Mouse (Mus musculus): Measurements from ENCODE around the gene Slc51b. TPM values are rescaled to one million over a fixed set of nuclear protein-coding genes. Genes with fewer than 3 reads are reported as not detected.
A peak's percentile ranks its signal among the peaks of the same experiment; 100 is the strongest.

The Slc51b gene
- polyA plus RNA-seq, 1 experiment = not detected

- Histone ChIP-seq H3ac (ENCODE audit: control insufficient read depth, insufficient read length, low read depth) (no peak overlapping the region), H3K27me3 (ENCODE audit: control insufficient read depth, insufficient read depth, insufficient read length) (no peaks in the 10 kb centered on the region), H3K36me3 (ENCODE audit: control insufficient read depth, insufficient read depth) (peaks cover 14% of the 10 kb centered on the region), H3K4me3 (ENCODE audit: insufficient read depth, poor library complexity, severe bottlenecking) (no peak overlapping the region), H3K79me2 (ENCODE audit: control insufficient read depth, insufficient read depth) (no peaks in the 10 kb centered on the region), H3K79me3 (ENCODE audit: low read depth) (no peaks in the 10 kb centered on the region)
- TF ChIP-seq FOSL1 (IDR thresholded peaks at IDR 0.05; ENCODE audit: insufficient read depth, low read length, poor library complexity, severe bottlenecking) (no peak), CEBPB (IDR thresholded peaks at IDR 0.05; ENCODE audit: low read depth) (no peak), CTCF (IDR thresholded peaks at IDR 0.05; ENCODE audit: control insufficient read depth, insufficient read depth, insufficient read length) (no peak), MYOD1 (IDR thresholded peaks at IDR 0.05; ENCODE audit: control insufficient read depth, insufficient read length, low read depth) (no peak), MYOG (IDR thresholded peaks at IDR 0.05; ENCODE audit: control insufficient read depth, extremely low read depth, insufficient read length) (no peak), MAX (IDR thresholded peaks at IDR 0.05) (no peak), USF1 (IDR thresholded peaks at IDR 0.05; ENCODE audit: low read depth) (no peak)
Measured at GRCm38 (mm10) chr9:65365721-65366120, 57.0 kb downstream of the Slc51b start.

- Histone ChIP-seq H3K79me2 (ENCODE audit: control insufficient read depth, insufficient read depth) (no peaks in the 10 kb centered on the region), H3ac (ENCODE audit: control insufficient read depth, insufficient read length, low read depth) (no peak overlapping the region), H3K4me3 (ENCODE audit: insufficient read depth, poor library complexity, severe bottlenecking) (no peak overlapping the region), H3K79me3 (ENCODE audit: low read depth) (no peaks in the 10 kb centered on the region), H3K36me3 (ENCODE audit: control insufficient read depth, insufficient read depth) (peaks cover 22% of the 10 kb centered on the region), H3K27me3 (ENCODE audit: control insufficient read depth, insufficient read depth, insufficient read length) (no peaks in the 10 kb centered on the region)
- TF ChIP-seq MAX (IDR thresholded peaks at IDR 0.05) (no peak), MYOD1 (IDR thresholded peaks at IDR 0.05; ENCODE audit: control insufficient read depth, insufficient read length, low read depth) (peak; percentile 28), USF1 (IDR thresholded peaks at IDR 0.05; ENCODE audit: low read depth) (peak; percentile 46)
Measured at GRCm38 (mm10) chr9:65363684-65364083, 59.1 kb downstream of the Slc51b start.

Other genes with a start within 250 kb of the Slc51b start
- gene Parp16, start 227.6 kb downstream of the Slc51b start, polyA plus RNA-seq (2012; fragmentation: generic; extraction: Trizol) = 2.1 TPM
- 0.01 TPM for gene Cilp, start 157.8 kb downstream of the Slc51b start, polyA plus RNA-seq (2012; fragmentation: generic; extraction: Trizol)
- 9.3 TPM for gene Clpx, start 128.7 kb downstream of the Slc51b start, polyA plus RNA-seq (2012; fragmentation: generic; extraction: Trizol)
- gene Pdcd7, start 76.9 kb downstream of the Slc51b start, polyA plus RNA-seq (2012; fragmentation: generic; extraction: Trizol) = 9.7 TPM
- gene Ubap1l, start 61.9 kb downstream of the Slc51b start, polyA plus RNA-seq (2012; fragmentation: generic; extraction: Trizol) = 0.21 TPM
- gene Kbtbd13, start 31.3 kb downstream of the Slc51b start, polyA plus RNA-seq (2012; fragmentation: generic; extraction: Trizol) = not detected
- gene Rasl12, start 24.4 kb downstream of the Slc51b start, polyA plus RNA-seq (2012; fragmentation: generic; extraction: Trizol) = 0.05 TPM
- 7.1 TPM for gene Mtfmt, start 12.8 kb upstream of the Slc51b start, polyA plus RNA-seq (2012; fragmentation: generic; extraction: Trizol)
- gene Spg21, start 38.0 kb upstream of the Slc51b start, polyA plus RNA-seq (2012; fragmentation: generic; extraction: Trizol) = 44.4 TPM
- not detected for gene Ankdd1a, start 97.2 kb upstream of the Slc51b start, polyA plus RNA-seq (2012; fragmentation: generic; extraction: Trizol)
- 23.3 TPM for gene Plekho2, start 157.1 kb upstream of the Slc51b start, polyA plus RNA-seq (2012; fragmentation: generic; extraction: Trizol)
- gene Pif1, start 164.2 kb upstream of the Slc51b start, polyA plus RNA-seq (2012; fragmentation: generic; extraction: Trizol) = 10.8 TPM
- 41.3 TPM for gene Rbpms2, start 206.7 kb upstream of the Slc51b start, polyA plus RNA-seq (2012; fragmentation: generic; extraction: Trizol)
- 75.7 TPM for gene Oaz2, start 245.0 kb upstream of the Slc51b start, polyA plus RNA-seq (2012; fragmentation: generic; extraction: Trizol)